Mouse (Mus musculus) liver, embryonic 12.5 days (tissue): ENCODE data around the gene Socs2. TPM values are rescaled to one million over a fixed set of nuclear protein-coding genes. Genes with fewer than 3 reads are reported as not detected.
A peak's percentile ranks its signal among the peaks of the same experiment; 100 is the strongest.

Source experiments
- ATAC-seq: fragments of 200-750 bp; cut with Nextera tagmentation; 2 replicates; pipeline ENCODE4 v1.8.0; 2017; ENCODE audit warnings: moderate number of reproducible peaks, mild to moderate bottlenecking, moderate library complexity
- H3K27ac ChIP-seq: fragments of 300-500 bp; sonication (generic); 2 replicates; pipeline ENCODE4 v1.5.1; 2016; ENCODE audit warnings: mild to moderate bottlenecking
- H3K27me3 ChIP-seq: fragments of 300-500 bp; sonication (generic); replicated peaks from 2 replicates; pipeline ENCODE4 v1.6.1; 2016; ENCODE audit warnings: mild to moderate bottlenecking, moderate library complexity
- H3K36me3 ChIP-seq: fragments of 300-500 bp; sonication (generic); 2 replicates; pipeline ENCODE4 v1.6.1; 2016; ENCODE audit warnings: mild to moderate bottlenecking, moderate library complexity
- H3K4me1 ChIP-seq: fragments of 300-500 bp; sonication (generic); 2 replicates; pipeline ENCODE4 v1.6.1; 2016
- H3K4me2 ChIP-seq: fragments of 300-500 bp; sonication (generic); 2 replicates; pipeline ENCODE4 v1.6.1; 2016; ENCODE audit warnings: mild to moderate bottlenecking, moderate library complexity
- H3K4me3 ChIP-seq: fragments of 300-500 bp; sonication (generic); 2 replicates; pipeline ENCODE4 v1.5.1; 2016; ENCODE audit warnings: mild to moderate bottlenecking, moderate library complexity
- H3K9ac ChIP-seq: fragments of 300-500 bp; sonication (generic); 2 replicates; pipeline ENCODE4 v1.6.1; 2016; ENCODE audit warnings: mild to moderate bottlenecking, moderate library complexity
- H3K9me3 ChIP-seq: fragments of 300-500 bp; sonication (generic); replicated peaks from 2 replicates; pipeline ENCODE4 v1.6.1; 2016; ENCODE audit warnings: mild to moderate bottlenecking, moderate library complexity
- WGBS: fragments of 180-500 bp; shearing (Covaris S2); methylation state at CpG from one replicate; pipeline ENCODE4 v1.1.7; 2016; ENCODE audit not compliant: insufficient replicate concordance; 5-methylcytosine and 5-hydroxymethylcytosine counted together
- polyA plus RNA-seq: library from polyadenylated mRNA; unstranded; fragments of >200 nt; fragmentation: Nextera tagmentation; extraction: Ambion mirVana; gene quantifications from 2 replicates; pipeline ENCODE4 v1.2.1, GENCODE M21; 2016

The Socs2 gene
- polyA plus RNA-seq, 1 experiment from 2014 or later: 10.1 TPM

DNA sequence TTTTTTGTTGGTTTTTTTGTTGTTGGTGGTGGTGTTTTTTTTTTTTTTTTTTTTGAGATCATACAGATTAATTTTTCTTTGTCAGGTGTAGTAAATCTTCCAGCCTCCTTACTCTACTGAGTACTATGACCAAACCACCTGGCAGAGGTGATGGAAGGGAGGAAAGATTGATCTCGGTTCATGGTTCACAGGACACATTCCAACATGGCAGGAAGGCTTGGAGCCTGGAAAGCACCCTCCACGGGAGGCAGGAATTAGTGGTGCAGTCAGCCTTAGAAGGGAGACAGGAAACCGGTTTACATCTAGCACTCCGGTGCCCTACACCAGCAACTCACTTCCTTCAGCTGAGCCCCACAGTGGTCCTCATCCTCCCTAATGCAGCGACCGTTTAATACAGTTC is 1.7 kb upstream of the Socs2 start:
- no peaks in the 10 kb centered on the region for H3K36me3 ChIP-seq
- peaks cover 39% of the 10 kb centered on the region for H3K4me1 ChIP-seq
- H3K4me2 ChIP-seq: no peak overlapping the region
- no peak for ATAC-seq
- H3K27me3 ChIP-seq: peaks cover 64% of the 10 kb centered on the region
- WGBS: 38% methylated on average over 6 of the region's 6 CpGs
- H3K9ac ChIP-seq: no peak overlapping the region
- H3K4me3 ChIP-seq: no peak overlapping the region
- H3K9me3 ChIP-seq: no peaks in the 10 kb centered on the region
- no peak overlapping the region for H3K27ac ChIP-seq

DNA sequence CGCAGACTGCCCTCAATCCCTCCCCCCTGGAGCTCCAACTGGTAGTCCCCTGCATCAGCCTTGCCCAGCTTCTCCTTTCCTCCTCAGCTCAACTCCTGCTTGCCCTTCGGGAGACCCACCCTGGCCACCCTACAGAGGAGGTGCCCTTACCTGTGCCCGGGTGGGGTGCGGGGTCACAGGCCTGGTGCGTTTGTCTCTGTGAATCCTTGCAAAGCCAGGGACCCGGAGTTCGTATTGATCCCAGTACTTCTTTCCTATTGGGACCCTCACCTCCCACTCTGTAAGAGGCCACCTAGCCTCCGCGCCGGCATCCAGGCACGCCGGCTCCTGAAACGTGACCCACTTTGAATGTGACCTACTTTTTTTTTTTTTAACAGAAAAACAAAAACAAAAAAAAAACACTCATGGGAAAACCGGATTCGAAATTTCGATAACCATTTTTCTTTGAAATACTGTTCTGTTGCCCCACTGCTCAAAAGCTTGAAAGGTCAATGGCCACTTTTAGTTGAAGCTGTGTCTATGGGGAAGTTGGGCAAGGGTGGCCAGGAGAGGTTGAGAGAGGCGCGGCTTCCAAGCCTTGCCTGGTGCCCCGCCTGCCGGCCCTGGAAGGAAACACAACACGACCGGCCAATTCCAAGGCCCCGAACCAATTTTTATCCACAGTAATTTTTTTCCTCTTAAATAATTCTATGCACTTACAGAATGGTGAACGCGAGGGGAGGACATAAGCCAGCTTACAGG is 686 bp upstream of the Socs2 start:
- under 1% methylated on average over 25 of the region's 25 CpGs for WGBS

DNA sequence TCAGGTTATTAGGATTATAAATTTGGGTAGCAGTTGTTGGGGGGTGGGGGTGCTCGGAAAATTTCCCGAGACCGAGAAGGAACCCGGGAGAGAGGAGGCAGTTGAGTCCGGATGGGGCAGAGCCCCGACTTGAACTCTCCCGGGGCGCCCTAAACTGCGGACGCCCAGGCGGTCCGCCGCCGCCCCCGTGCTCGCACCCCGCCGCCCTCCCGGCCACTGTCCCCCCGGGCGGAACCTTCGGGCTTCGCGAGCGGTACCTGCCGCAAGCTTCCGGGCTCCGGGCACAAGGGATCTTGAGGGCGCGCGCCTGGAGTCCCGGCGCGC is 657 bp downstream of the Socs2 start:
- H3K27me3 ChIP-seq: peaks cover 71% of the 10 kb centered on the region
- no peak; the same call in 1 of the 2 replicates for ATAC-seq
- peak overlapping the region; percentile 79 for H3K27ac ChIP-seq
- peak overlapping the region; percentile 97 for H3K4me2 ChIP-seq
- peak overlapping the region; percentile 70 for H3K4me3 ChIP-seq
- H3K36me3 ChIP-seq: no peaks in the 10 kb centered on the region
- WGBS: under 1% methylated on average over 33 of the region's 34 CpGs
- no peaks in the 10 kb centered on the region for H3K9me3 ChIP-seq
- peak overlapping the region; percentile 82 for H3K9ac ChIP-seq
- H3K4me1 ChIP-seq: peaks cover 40% of the 10 kb centered on the region

More for the DNA sequence above, 686 bp upstream of the Socs2 start:
- H3K27ac ChIP-seq: peak overlapping the region; percentile 30; the same call in 1 of the 2 replicates
- H3K4me3 ChIP-seq: peak overlapping the region; percentile 70
- H3K4me2 ChIP-seq: peak overlapping the region; percentile 97
- H3K4me1 ChIP-seq: peaks cover 40% of the 10 kb centered on the region
- H3K9me3 ChIP-seq: no peaks in the 10 kb centered on the region
- H3K9ac ChIP-seq: peak overlapping the region; percentile 82
- H3K27me3 ChIP-seq: peaks cover 71% of the 10 kb centered on the region
- no peaks in the 10 kb centered on the region for H3K36me3 ChIP-seq
- no peak for ATAC-seq

DNA sequence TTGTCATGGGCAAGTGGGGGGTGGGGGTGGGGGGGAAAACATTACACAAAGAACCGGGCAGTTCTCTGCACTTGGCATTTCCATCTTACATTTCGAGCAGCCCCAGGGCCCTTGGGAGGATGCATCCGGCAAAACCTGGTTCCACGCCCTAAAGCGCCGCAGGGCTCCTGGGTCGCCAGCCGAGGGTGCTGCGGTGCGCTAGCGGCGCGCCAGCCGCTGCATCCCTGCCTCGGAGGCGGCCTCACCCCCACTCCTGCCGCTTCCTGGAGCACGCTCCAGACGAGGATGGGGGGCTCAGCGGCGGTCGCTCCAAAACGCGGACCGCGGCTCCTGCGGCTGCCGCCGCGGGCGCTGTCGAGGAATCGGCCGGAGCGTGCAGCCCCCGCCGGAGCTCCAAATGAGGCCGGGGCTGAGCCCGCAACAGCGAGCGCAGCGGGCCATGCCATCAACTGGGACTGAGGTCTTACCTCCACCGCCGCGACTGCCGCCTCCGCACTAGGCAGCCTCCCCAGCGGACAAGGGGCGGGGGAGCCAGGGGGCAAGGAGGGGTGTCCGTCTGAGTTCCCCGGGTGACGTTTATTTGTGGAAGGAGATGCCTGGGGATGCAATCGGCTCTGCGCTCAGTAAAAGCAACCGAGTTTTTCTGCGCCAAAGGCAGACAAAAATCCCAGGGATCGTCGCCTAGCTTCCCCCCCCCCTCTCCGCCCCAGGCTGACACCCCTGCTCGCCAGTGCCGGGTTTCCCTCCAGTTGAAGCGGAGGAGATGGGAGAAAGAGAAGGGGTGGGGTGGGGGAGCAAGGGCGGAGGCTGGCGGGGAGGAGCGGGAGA is 1.2 kb downstream of the Socs2 start:
- Histone ChIP-seq H3K27me3 (peaks cover 75% of the 10 kb centered on the region), H3K36me3 (no peaks in the 10 kb centered on the region), H3K27ac (peak overlapping the region; percentile 79; the same call in 1 of the 2 replicates), H3K4me3 (peak overlapping the region; percentile 70), H3K4me2 (peak overlapping the region; percentile 97), H3K4me1 (peaks cover 40% of the 10 kb centered on the region), H3K9ac (peak overlapping the region; percentile 82), H3K9me3 (no peaks in the 10 kb centered on the region)
- WGBS: under 1% methylated on average over 65 of the region's 65 CpGs
- ATAC-seq: peak; percentile 35; the same call in 1 of the 2 replicates

DNA sequence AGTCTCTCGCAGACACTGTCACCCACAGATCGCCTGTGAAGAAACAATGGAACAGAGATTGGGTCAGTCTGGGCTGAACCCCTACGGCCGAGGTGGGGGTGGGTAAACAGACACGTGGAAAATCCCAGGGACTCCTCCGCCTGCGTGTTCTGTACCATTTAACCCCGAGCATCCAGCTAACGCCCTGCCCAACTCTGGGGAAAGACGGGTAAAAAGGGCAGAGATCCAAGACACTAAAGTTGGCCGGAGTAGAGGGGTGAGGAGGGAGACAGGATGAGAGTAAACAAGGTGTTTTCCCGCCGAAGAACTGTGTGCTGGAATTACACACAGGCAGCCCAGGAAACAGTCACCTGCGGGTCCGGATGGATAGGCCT is 1.8 kb downstream of the Socs2 start:
- H3K27ac ChIP-seq: no peak overlapping the region
- 2% methylated on average over 15 of the region's 15 CpGs for WGBS

DNA sequence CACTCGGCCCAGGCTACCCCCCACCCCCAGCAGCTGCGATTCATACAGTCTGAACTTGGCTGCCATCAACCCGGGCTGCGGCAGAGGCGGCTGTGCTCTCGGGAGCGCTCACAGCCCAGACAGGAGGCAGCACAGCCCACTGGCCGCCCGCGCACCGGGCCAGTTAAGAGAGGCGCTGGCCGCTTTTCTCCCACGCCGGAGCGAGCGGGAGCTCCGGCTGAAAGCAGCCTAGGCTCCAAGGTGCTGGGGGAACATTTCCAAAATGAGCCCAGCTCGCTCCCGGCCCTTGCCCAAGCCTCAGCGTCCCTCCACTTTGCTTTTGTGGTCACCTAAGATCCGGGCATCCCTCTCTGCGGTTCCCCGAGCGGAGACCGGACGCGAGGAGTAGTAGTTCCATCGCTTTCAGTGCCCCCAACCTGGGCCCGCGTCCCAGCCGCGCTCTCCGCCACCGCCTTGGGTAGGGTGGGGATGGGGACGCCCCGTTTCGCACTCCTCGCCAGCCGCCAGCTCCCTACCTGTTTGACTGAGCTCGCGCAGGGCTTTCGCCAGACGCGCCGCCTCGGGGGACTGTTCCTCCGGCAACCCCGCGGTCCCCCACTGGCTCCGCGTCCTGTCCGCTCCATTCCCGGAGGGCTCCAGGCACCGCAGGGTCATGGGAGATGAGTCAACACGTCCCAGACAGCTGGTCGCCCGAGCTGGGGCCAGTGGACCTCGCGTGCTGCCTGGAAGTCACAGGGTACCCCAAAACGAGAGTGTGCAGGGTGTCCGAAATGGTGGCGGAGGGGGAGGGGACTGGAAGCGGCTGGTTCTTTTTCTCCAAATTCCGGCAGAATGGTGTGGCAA is 2.4 kb downstream of the Socs2 start:
- Histone ChIP-seq H3K9ac (peak overlapping the region; percentile 41), H3K4me3 (peak overlapping the region; percentile 70), H3K27ac (no peak overlapping the region), H3K9me3 (no peaks in the 10 kb centered on the region), H3K4me2 (peak overlapping the region; percentile 97), H3K4me1 (peaks cover 40% of the 10 kb centered on the region), H3K27me3 (peaks cover 76% of the 10 kb centered on the region), H3K36me3 (no peaks in the 10 kb centered on the region)
- 2% methylated on average over 65 of the region's 65 CpGs for WGBS
- no peak for ATAC-seq

More for the DNA sequence above, 1.8 kb downstream of the Socs2 start:
- Histone ChIP-seq H3K9ac (0 out of 2 replicates have a peak overlapping the region, but pooled peaks have one; percentile 41), H3K4me2 (peak overlapping the region; percentile 97), H3K27me3 (peaks cover 76% of the 10 kb centered on the region), H3K4me3 (peak overlapping the region; percentile 70), H3K36me3 (no peaks in the 10 kb centered on the region), H3K9me3 (no peaks in the 10 kb centered on the region), H3K4me1 (peaks cover 40% of the 10 kb centered on the region)
- ATAC-seq: no peak

DNA sequence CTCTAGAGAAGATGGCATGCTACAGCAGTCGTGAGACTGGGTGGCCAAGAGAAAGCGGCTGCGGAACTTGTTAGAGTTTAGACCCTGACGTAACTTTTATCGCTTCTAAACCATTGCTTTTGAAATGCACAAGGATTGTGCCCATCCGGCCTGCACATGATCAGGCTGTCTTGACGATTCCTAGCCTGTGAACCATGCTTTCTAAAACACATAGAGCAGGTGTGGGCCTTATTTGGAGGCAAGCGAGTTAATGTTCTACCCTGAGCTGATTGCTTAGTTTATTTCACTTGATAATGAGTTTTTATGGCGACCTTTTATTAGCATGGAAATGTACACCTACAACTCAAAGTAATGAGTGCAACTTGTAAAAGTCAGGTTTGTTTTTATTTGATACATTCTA is 5.8 kb downstream of the Socs2 start:
- H3K9ac ChIP-seq: no peak overlapping the region
- H3K27me3 ChIP-seq: peaks cover 51% of the 10 kb centered on the region
- no peak overlapping the region for H3K4me2 ChIP-seq
- 76% methylated on average over 9 of the region's 9 CpGs for WGBS
- H3K4me3 ChIP-seq: no peak overlapping the region
- no peaks in the 10 kb centered on the region for H3K9me3 ChIP-seq
- no peak overlapping the region for H3K27ac ChIP-seq
- peaks cover 25% of the 10 kb centered on the region for H3K4me1 ChIP-seq
- no peak for ATAC-seq
- H3K36me3 ChIP-seq: no peaks in the 10 kb centered on the region

DNA sequence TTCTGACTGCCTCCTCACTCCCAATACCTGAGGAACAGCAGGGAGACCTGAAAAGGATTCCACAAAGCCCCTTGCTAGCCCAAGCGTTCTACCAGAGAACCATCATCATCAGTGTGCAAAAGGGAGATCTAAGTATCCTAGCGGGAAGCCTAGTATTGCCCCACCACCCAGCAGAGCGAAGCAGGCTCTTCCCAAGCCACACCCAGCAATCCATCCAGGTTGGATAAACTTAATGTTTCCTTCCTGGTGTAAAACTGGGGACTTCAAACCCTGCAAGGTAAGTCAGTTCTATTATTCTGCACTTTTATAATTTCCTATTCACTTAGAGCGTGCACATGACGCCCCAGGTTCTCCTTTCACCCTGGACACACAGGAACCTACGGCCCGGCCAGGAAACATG is 6.3 kb downstream of the Socs2 start:
- Histone ChIP-seq H3K27me3 (peaks cover 47% of the 10 kb centered on the region), H3K9ac (no peak overlapping the region), H3K27ac (no peak overlapping the region), H3K4me2 (no peak overlapping the region), H3K4me1 (peaks cover 21% of the 10 kb centered on the region), H3K36me3 (no peaks in the 10 kb centered on the region), H3K4me3 (no peak overlapping the region), H3K9me3 (no peaks in the 10 kb centered on the region)
- 83% methylated on average over 7 of the region's 7 CpGs for WGBS
- ATAC-seq: no peak

DNA sequence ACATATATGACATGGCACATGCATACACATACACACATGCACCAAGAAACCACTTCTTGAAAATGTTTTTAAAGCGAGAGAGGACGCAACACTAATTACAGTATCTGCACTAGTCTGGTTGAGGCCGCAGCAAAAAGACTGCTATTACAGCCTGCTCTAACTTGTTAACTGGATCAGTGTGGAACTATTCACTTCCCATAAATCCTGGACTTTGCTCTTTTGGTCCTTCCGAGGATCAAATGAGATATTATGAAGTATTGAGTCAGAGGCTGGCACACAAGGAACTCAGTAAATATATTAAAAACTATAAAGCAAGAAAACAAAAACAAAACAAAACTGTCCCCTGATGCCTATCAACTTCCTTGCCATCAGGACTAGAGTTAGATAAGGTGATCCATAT is 6.8 kb downstream of the Socs2 start:
- no peak for ATAC-seq
- H3K4me3 ChIP-seq: no peak overlapping the region
- 87% methylated on average over 4 of the region's 4 CpGs for WGBS
- H3K4me1 ChIP-seq: peaks cover 16% of the 10 kb centered on the region
- H3K27ac ChIP-seq: no peak overlapping the region
- no peak overlapping the region for H3K4me2 ChIP-seq
- H3K36me3 ChIP-seq: no peaks in the 10 kb centered on the region
- peaks cover 42% of the 10 kb centered on the region for H3K27me3 ChIP-seq
- H3K9ac ChIP-seq: no peak overlapping the region
- H3K9me3 ChIP-seq: no peaks in the 10 kb centered on the region

DNA sequence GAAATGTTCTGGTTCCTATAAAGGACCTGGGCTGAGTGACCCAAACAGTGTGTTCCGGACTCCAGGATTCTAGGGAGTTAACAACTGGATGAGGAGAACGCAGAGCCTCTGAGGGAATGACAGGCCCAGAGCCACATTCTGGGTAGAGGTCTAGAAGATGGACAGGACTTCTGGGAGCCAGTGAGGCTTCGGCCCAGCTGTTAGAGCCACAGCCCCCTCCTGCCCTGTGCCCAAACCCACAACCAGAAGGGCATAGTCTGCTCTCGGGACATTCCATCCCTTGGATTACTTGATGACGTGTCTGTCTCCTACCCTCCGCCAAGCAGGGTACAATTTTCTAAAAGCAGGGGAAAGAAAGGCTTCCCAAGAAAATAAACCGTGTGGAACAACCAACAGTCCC is 7.8 kb downstream of the Socs2 start:
- WGBS: 78% methylated on average over 7 of the region's 7 CpGs
- no peak for ATAC-seq
- Histone ChIP-seq H3K27me3 (peaks cover 36% of the 10 kb centered on the region), H3K4me1 (peaks cover 5% of the 10 kb centered on the region), H3K27ac (no peak overlapping the region), H3K4me3 (no peak overlapping the region), H3K9ac (no peak overlapping the region), H3K4me2 (no peak overlapping the region), H3K36me3 (no peaks in the 10 kb centered on the region), H3K9me3 (no peaks in the 10 kb centered on the region)

DNA sequence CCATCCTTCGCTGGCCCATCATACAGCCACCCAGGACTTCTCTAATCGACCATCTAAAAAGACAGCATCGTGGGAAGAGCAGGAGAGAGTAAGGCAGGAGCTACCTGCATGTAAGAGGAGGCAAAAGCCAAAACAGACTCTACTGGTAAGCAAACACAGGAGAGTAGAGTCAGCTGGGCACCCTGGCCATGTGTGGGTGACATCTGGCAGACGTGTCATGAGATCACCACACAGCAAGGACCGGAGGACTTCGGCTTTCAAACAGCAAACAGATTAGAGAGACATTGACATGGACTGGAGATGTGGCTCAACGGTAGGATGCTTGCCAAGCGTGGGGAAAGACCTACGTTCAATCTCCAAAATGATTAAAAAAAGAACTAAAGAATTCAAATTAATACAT is 8.5 kb downstream of the Socs2 start:
- Histone ChIP-seq H3K4me3 (no peak overlapping the region), H3K36me3 (no peaks in the 10 kb centered on the region), H3K4me1 (no peaks in the 10 kb centered on the region), H3K4me2 (no peak overlapping the region), H3K9me3 (no peaks in the 10 kb centered on the region), H3K27me3 (peaks cover 29% of the 10 kb centered on the region), H3K27ac (no peak overlapping the region), H3K9ac (no peak overlapping the region)
- WGBS: 71% methylated on average over 9 of the region's 9 CpGs
- no peak for ATAC-seq
